Mouse (Mus musculus) liver, embryonic 15.5 days (tissue): Measurements from ENCODE around the gene Wnt8b. TPM values are rescaled to one million over a fixed set of nuclear protein-coding genes. Genes with fewer than 3 reads are reported as not detected.

Experiments
- ATAC-seq: fragments of 200-750 bp; cut with Nextera tagmentation; 2 replicates; pipeline ENCODE4 v1.8.0; 2017; ENCODE audit warnings: moderate number of reproducible peaks, mild to moderate bottlenecking, moderate library complexity; ENCODE audit not compliant: insufficient read depth
- H3K27ac ChIP-seq: fragments of 300-500 bp; sonication (generic); replicated peaks from 2 replicates; pipeline ENCODE4 v1.5.1; 2015; ENCODE audit warnings: mild to moderate bottlenecking, inconsistent platforms
- H3K27me3 ChIP-seq: fragments of 300-500 bp; sonication (generic); 2 replicates; pipeline ENCODE4 v1.6.1; 2015; ENCODE audit warnings: mild to moderate bottlenecking, inconsistent platforms
- H3K36me3 ChIP-seq: fragments of 300-500 bp; sonication (generic); replicated peaks from 2 replicates; pipeline ENCODE4 v1.6.1; 2015; ENCODE audit warnings: moderate library complexity, mild to moderate bottlenecking, inconsistent platforms
- H3K4me1 ChIP-seq: fragments of 300-500 bp; sonication (generic); replicated peaks from 2 replicates; pipeline ENCODE4 v1.6.1; 2015; ENCODE audit warnings: inconsistent platforms
- H3K4me2 ChIP-seq: fragments of 300-500 bp; sonication (generic); 2 replicates; pipeline ENCODE4 v1.6.1; 2015; ENCODE audit warnings: moderate library complexity, mild to moderate bottlenecking, inconsistent platforms
- H3K4me3 ChIP-seq: fragments of 300-500 bp; sonication (generic); replicated peaks from 2 replicates; pipeline ENCODE4 v1.5.1; 2015; ENCODE audit warnings: mild to moderate bottlenecking, inconsistent platforms
- H3K9ac ChIP-seq: fragments of 300-500 bp; sonication (generic); 2 replicates; pipeline ENCODE4 v1.6.1; 2015; ENCODE audit warnings: moderate library complexity, mild to moderate bottlenecking, inconsistent platforms
- H3K9me3 ChIP-seq: fragments of 300-500 bp; sonication (generic); replicated peaks from 2 replicates; pipeline ENCODE4 v1.6.1; 2016; ENCODE audit warnings: inconsistent platforms
- WGBS: fragments of 180-500 bp; shearing (Covaris S2); methylation state at CpG from one replicate; pipeline ENCODE4 v1.1.7; 2015; ENCODE audit warnings: mixed read lengths; ENCODE audit not compliant: insufficient replicate concordance; 5-methylcytosine and 5-hydroxymethylcytosine counted together
- polyA plus RNA-seq: library from polyadenylated mRNA; unstranded; fragments of >200 nt; fragmentation: Nextera tagmentation; extraction: Ambion mirVana; gene quantifications from 2 replicates; pipeline ENCODE4 v1.2.1, GENCODE M21; 2015

Gene Wnt8b
- polyA plus RNA-seq, 1 experiment from 2014 or later = not detected

- H3K9ac ChIP-seq = no peak overlapping the region
- peaks cover 95% of the 10 kb centered on the region for H3K27me3 ChIP-seq
- peaks cover 4% of the 10 kb centered on the region; the same call in 1 of the 2 replicates for H3K4me1 ChIP-seq
- no peak overlapping the region for H3K4me2 ChIP-seq
- H3K9me3 ChIP-seq = no peaks in the 10 kb centered on the region
- H3K4me3 ChIP-seq = no peak overlapping the region
- no peaks in the 10 kb centered on the region for H3K36me3 ChIP-seq
- ATAC-seq = no peak
- WGBS = 30% methylated on average over 5 of the region's 5 CpGs
- H3K27ac ChIP-seq = no peak overlapping the region
Observed at GRCm38 (mm10) chr19:44512601-44513000, 19.3 kb downstream of the Wnt8b start.

DNA sequence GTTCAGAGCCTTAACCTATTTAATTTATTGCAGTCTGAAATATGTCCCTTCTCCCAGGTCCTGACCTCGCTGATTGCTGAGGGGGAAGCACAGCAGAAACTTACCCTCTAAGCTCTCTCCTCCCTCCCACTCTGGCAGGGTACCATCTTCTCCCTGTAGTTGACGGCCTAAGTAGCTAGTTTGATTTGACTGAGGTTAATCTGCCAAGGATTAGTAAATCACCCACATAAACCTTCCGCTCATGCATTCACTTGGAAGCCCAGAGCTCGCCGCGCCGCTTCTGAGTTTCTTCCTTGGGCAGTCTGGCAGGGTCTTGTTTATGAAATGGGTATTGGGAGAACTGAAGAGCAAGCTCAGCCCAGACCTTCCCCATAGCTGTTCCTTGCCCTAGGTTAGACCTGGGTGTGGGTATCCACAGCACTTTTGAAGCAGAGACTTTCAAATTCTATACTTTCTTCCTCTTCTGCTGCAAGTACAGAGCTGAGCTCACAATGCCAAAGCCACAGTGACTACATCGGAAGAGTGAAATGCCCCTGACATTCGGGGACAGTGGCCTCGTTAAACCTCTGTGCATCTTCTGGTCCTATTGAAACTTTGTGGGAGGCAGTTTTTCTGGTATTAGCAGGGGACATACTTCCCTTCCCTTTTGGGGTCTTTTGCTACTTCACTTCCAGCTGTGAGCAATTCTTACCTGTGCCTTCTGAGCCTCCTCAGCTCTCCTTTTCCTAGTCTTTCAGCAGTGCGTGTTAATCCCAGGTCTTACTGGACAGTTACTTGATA is 20.0 kb downstream of the Wnt8b start:
- Histone ChIP-seq H3K4me3 (no peak overlapping the region), H3K9ac (no peak overlapping the region), H3K9me3 (no peaks in the 10 kb centered on the region), H3K4me1 (peaks cover 4% of the 10 kb centered on the region; the same call in 1 of the 2 replicates), H3K4me2 (no peak overlapping the region), H3K27ac (no peak overlapping the region), H3K36me3 (no peaks in the 10 kb centered on the region), H3K27me3 (peaks cover 89% of the 10 kb centered on the region)
- WGBS = 20% methylated on average over 11 of the region's 11 CpGs
- ATAC-seq = no peak

GRCm38 (mm10) chr19:44513921-44514482 is 20.7 kb downstream of the Wnt8b start:
- Histone ChIP-seq H3K27me3 (peaks cover 90% of the 10 kb centered on the region), H3K27ac (no peak overlapping the region), H3K4me2 (no peak overlapping the region), H3K9me3 (no peaks in the 10 kb centered on the region), H3K36me3 (no peaks in the 10 kb centered on the region), H3K4me3 (no peak overlapping the region), H3K4me1 (peaks cover 4% of the 10 kb centered on the region; the same call in 1 of the 2 replicates), H3K9ac (no peak overlapping the region)
- 22% methylated on average over 7 of the region's 7 CpGs for WGBS
- ATAC-seq = no peak

GRCm38 (mm10) chr19:44514521-44515451 is 21.5 kb downstream of the Wnt8b start:
- no peak for ATAC-seq
- no peak overlapping the region for H3K27ac ChIP-seq

DNA sequence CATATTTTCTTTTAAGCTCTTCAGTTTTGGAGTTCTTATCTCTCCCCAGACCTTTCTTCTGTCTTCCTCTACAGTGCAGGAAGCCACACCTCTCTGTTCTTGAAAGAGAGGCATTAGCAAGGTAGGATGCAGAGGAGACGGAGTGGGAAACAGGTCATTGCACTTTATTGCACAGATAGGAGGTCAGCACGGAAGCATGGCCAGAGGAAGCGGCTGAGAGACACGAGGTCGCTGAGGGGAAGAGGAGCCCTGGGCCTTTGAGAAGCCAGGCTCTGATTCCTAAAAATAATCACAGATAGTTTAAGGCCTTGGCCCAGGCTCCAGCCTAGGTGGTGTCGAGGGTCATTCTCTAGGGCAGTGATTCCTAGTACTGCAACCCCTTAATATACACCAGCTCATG is 22.5 kb downstream of the Wnt8b start:
- no peak overlapping the region for H3K9ac ChIP-seq
- H3K9me3 ChIP-seq = no peaks in the 10 kb centered on the region
- peaks cover 4% of the 10 kb centered on the region; the same call in 1 of the 2 replicates for H3K4me1 ChIP-seq
- peaks cover 72% of the 10 kb centered on the region for H3K27me3 ChIP-seq
- 38% methylated on average over 6 of the region's 6 CpGs for WGBS
- H3K4me3 ChIP-seq = no peak overlapping the region
- no peak overlapping the region for H3K4me2 ChIP-seq
- H3K27ac ChIP-seq = no peak overlapping the region
- H3K36me3 ChIP-seq = no peaks in the 10 kb centered on the region
- ATAC-seq = no peak

More at GRCm38 (mm10) chr19:44514521-44515451, 21.5 kb downstream of the Wnt8b start:
- no peak overlapping the region for H3K9ac ChIP-seq
- peaks cover 4% of the 10 kb centered on the region; the same call in 1 of the 2 replicates for H3K4me1 ChIP-seq
- H3K4me2 ChIP-seq = no peak overlapping the region
- no peaks in the 10 kb centered on the region for H3K9me3 ChIP-seq
- H3K27me3 ChIP-seq = peaks cover 82% of the 10 kb centered on the region
- H3K36me3 ChIP-seq = no peaks in the 10 kb centered on the region
- H3K4me3 ChIP-seq = no peak overlapping the region
- WGBS = 37% methylated on average over 14 of the region's 14 CpGs

DNA sequence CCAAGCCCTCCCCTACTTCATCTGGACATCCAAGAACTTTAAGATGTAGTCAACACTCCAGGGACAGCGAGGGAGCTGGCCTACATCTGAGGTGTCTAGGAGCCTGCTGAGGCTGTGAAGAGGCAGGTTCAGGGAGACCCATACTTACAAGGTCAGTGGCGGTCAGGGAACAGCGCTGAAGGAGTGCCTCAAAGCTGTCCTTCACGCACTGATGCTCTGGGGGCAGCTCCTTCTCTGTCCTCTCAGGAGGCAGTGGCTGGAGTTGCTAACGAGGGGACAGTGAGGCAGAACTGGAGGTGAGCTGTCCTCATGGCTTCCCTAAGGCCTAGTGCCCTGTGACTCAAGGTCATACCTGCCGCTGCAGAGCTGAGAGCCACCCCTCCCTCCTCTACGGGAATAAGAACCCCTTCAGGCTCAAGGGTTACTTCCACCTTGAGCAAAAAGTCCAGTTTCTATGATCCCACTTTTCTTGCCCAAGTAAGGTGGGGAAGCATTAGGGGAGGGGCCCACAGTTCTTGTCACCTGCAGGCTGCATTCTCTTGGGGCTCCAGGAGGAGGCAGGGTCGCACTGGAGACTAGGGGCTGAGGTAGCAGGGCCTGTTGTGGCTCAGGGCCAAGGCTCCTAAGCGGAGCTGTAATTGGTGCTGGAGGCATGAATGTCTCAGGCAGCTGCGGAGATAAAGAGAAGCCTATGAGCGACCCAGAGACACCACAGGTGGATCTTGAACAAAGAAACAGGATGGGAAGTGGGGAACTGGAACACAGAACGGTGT is 24.9 kb downstream of the Wnt8b start:
- ATAC-seq = no peak
- H3K27me3 ChIP-seq = peaks cover 48% of the 10 kb centered on the region
- no peak overlapping the region for H3K9ac ChIP-seq
- no peaks in the 10 kb centered on the region for H3K36me3 ChIP-seq
- no peak overlapping the region for H3K27ac ChIP-seq
- no peaks in the 10 kb centered on the region for H3K9me3 ChIP-seq
- WGBS = 50% methylated on average over 12 of the region's 12 CpGs
- H3K4me2 ChIP-seq = no peak overlapping the region
- no peaks in the 10 kb centered on the region for H3K4me1 ChIP-seq
- no peak overlapping the region for H3K4me3 ChIP-seq

GRCm38 (mm10) chr19:44519152-44519551 is 25.9 kb downstream of the Wnt8b start:
- Histone ChIP-seq H3K27ac (no peak overlapping the region), H3K4me1 (no peaks in the 10 kb centered on the region), H3K36me3 (no peaks in the 10 kb centered on the region), H3K4me3 (no peak overlapping the region), H3K9me3 (no peaks in the 10 kb centered on the region), H3K4me2 (no peak overlapping the region), H3K9ac (no peak overlapping the region), H3K27me3 (peaks cover 38% of the 10 kb centered on the region)
- WGBS = 37% methylated on average over 7 of the region's 7 CpGs
- ATAC-seq = no peak

DNA sequence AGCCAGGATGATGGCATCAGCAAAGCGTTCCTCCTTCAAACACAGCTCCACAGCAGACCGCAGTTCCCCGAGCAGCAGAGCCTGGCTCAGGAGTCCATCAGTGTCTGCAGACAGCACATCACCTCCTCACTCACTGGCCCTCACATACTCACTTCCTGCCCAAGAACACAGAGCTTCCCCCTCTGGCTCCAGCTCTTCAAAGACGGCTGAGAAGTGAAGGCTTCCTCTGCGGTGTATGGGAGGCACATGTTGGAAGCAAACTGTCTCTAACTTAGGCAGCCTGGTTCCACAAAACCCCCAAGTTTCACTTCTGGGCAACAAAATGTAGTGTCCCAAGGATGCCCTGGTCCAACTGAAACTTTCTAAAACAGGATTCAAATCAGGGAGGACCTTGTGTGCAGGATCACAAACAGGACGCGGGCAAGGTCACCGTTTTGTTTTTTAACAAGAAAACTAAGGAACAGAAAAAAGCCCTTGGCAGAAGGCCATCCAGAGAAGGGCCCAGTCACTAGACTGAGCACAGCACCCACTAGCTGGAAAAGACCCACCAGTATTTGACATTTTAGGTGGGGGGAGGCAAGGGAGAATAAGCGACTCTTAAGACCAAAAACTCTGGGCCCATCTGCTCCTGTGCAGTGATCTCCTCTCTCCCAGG is 32.4 kb downstream of the Wnt8b start:
- Histone ChIP-seq H3K27ac (no peak overlapping the region), H3K4me3 (no peak overlapping the region), H3K27me3 (no peaks in the 10 kb centered on the region), H3K36me3 (no peaks in the 10 kb centered on the region), H3K4me2 (no peak overlapping the region), H3K4me1 (no peaks in the 10 kb centered on the region), H3K9ac (no peak overlapping the region), H3K9me3 (no peaks in the 10 kb centered on the region)
- 60% methylated on average over 9 of the region's 9 CpGs for WGBS
- ATAC-seq = no peak

GRCm38 (mm10) chr19:44530018-44530417 is 36.7 kb downstream of the Wnt8b start:
- 61% methylated on average over 6 of the region's 6 CpGs for WGBS
- H3K9me3 ChIP-seq = no peaks in the 10 kb centered on the region
- ATAC-seq = no peak
- H3K4me2 ChIP-seq = no peak overlapping the region
- H3K4me1 ChIP-seq = no peaks in the 10 kb centered on the region
- no peaks in the 10 kb centered on the region for H3K36me3 ChIP-seq
- no peaks in the 10 kb centered on the region for H3K27me3 ChIP-seq
- H3K4me3 ChIP-seq = no peak overlapping the region
- H3K9ac ChIP-seq = no peak overlapping the region
- H3K27ac ChIP-seq = no peak overlapping the region

- no peaks in the 10 kb centered on the region for H3K4me1 ChIP-seq
- H3K27me3 ChIP-seq = no peaks in the 10 kb centered on the region
- no peak overlapping the region for H3K27ac ChIP-seq
- no peak overlapping the region for H3K4me3 ChIP-seq
- 34% methylated on average over 3 of the region's 3 CpGs for WGBS
- no peak for ATAC-seq
- H3K4me2 ChIP-seq = no peak overlapping the region
- no peaks in the 10 kb centered on the region for H3K36me3 ChIP-seq
- no peak overlapping the region for H3K9ac ChIP-seq
- no peaks in the 10 kb centered on the region for H3K9me3 ChIP-seq
Observed at GRCm38 (mm10) chr19:44535376-44535775, 42.1 kb downstream of the Wnt8b start.
